Mouse (Mus musculus): ENCODE measurements around the gene Esr1. TPM values are rescaled to one million over a fixed set of nuclear protein-coding genes. Genes with fewer than 3 reads are reported as not detected.

Esr1 gene
- polyA plus RNA-seq, 1 experiment from 2014 or later = 1.2 TPM

- Histone ChIP-seq H3K36me3 (ENCODE audit: inconsistent target) (no peaks in the 10 kb centered on the region), H3K27ac (no peak overlapping the region), H3K4me3 (ENCODE audit: inconsistent target) (no peak overlapping the region), H3K79me2 (ENCODE audit: inconsistent target) (no peaks in the 10 kb centered on the region)
- WGBS (ENCODE audit: missing documents) = 90% methylated on average over 2 of the region's 2 CpGs
Observed at GRCm38 (mm10) chr10:4983919-4984318, 372.5 kb downstream of the Esr1 start.

- 60% methylated on average over 3 of the region's 3 CpGs for WGBS (ENCODE audit: missing documents)
- H3K79me2 ChIP-seq (ENCODE audit: inconsistent target) = no peaks in the 10 kb centered on the region
- H3K27ac ChIP-seq = no peak overlapping the region
- H3K4me3 ChIP-seq (ENCODE audit: inconsistent target) = no peak overlapping the region
- no peaks in the 10 kb centered on the region for H3K36me3 ChIP-seq (ENCODE audit: inconsistent target)
Observed at GRCm38 (mm10) chr10:4993802-4994201, 382.4 kb downstream of the Esr1 start.

GRCm38 (mm10) chr10:4996592-4996991 is 385.2 kb downstream of the Esr1 start:
- 86% methylated on average over 3 of the region's 3 CpGs for WGBS (ENCODE audit: missing documents)
- H3K4me3 ChIP-seq (ENCODE audit: inconsistent target) = no peak overlapping the region
- no peaks in the 10 kb centered on the region for H3K79me2 ChIP-seq (ENCODE audit: inconsistent target)
- H3K27ac ChIP-seq = no peak overlapping the region
- no peaks in the 10 kb centered on the region for H3K36me3 ChIP-seq (ENCODE audit: inconsistent target)

GRCm38 (mm10) chr10:5008795-5009366 is 397.5 kb downstream of the Esr1 start:
- WGBS (ENCODE audit: missing documents) = 84% methylated on average over 8 of the region's 8 CpGs
- Histone ChIP-seq H3K79me2 (ENCODE audit: inconsistent target) (no peaks in the 10 kb centered on the region), H3K4me3 (ENCODE audit: inconsistent target) (no peak overlapping the region), H3K36me3 (ENCODE audit: inconsistent target) (no peaks in the 10 kb centered on the region), H3K27ac (no peak overlapping the region)

GRCm38 (mm10) chr10:5012004-5012403 is 400.6 kb downstream of the Esr1 start:
- Histone ChIP-seq H3K79me2 (ENCODE audit: inconsistent target) (no peaks in the 10 kb centered on the region), H3K27ac (no peak overlapping the region), H3K4me3 (ENCODE audit: inconsistent target) (no peak overlapping the region), H3K36me3 (ENCODE audit: inconsistent target) (no peaks in the 10 kb centered on the region)

DNA sequence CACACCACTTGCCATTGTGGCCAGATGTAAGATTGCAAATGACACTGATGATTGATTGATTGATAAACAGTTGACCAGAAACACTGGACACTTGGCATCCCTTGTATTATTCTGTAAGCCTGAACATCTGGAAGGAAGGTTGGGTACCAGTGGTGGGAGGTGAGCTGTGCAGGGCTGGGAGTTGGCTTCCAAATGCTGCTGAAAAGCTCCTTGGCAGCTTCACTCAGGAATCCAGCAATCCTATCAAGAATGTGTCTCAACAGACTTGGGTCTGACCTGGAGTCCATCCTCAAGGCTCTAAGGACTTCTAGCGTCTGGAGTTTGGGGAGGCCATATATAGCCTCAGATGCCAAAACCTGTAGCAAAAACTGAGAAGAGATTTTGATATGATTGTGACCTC is 403.6 kb downstream of the Esr1 start:
- Histone ChIP-seq H3K27ac (no peak overlapping the region), H3K36me3 (ENCODE audit: inconsistent target) (no peaks in the 10 kb centered on the region), H3K79me2 (ENCODE audit: inconsistent target) (no peaks in the 10 kb centered on the region), H3K4me3 (ENCODE audit: inconsistent target) (no peak overlapping the region)
- WGBS (ENCODE audit: missing documents) = 100% methylated on average over 1 of the region's 1 CpGs

DNA sequence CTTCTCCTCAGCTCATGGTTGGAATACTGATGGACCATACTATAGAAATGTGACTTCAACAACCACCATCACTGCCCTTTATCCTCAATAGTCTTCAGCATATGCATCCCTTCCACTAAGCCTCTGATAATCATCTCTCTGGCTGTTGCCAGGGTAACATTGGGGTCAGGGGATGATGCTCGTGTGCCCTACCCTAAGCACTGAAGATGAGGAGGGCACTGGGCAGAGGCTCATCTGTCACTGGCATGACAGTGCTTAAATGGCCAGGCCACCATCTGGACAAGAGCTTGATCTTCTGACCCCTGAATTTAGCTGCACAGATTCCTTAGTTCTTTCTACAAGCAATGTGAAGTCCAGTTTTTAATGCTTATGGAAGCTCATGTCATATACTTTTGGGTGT is 405.8 kb downstream of the Esr1 start:
- Histone ChIP-seq H3K79me2 (ENCODE audit: inconsistent target) (no peaks in the 10 kb centered on the region), H3K4me3 (ENCODE audit: inconsistent target) (no peak overlapping the region), H3K27ac (no peak overlapping the region), H3K36me3 (ENCODE audit: inconsistent target) (0 out of 2 replicates have a peak, but pooled peaks cover 5% of the 10 kb centered on the region)
- 90% methylated on average over 1 of the region's 1 CpGs for WGBS (ENCODE audit: missing documents)

GRCm38 (mm10) chr10:5025906-5026305 is 414.5 kb downstream of the Esr1 start:
- Histone ChIP-seq H3K36me3 (ENCODE audit: inconsistent target) (peaks cover 5% of the 10 kb centered on the region; the same call in 1 of the 2 replicates), H3K27ac (no peak overlapping the region), H3K4me3 (ENCODE audit: inconsistent target) (no peak overlapping the region), H3K79me2 (ENCODE audit: inconsistent target) (no peaks in the 10 kb centered on the region)
- 100% methylated on average over 4 of the region's 4 CpGs for WGBS (ENCODE audit: missing documents)

DNA sequence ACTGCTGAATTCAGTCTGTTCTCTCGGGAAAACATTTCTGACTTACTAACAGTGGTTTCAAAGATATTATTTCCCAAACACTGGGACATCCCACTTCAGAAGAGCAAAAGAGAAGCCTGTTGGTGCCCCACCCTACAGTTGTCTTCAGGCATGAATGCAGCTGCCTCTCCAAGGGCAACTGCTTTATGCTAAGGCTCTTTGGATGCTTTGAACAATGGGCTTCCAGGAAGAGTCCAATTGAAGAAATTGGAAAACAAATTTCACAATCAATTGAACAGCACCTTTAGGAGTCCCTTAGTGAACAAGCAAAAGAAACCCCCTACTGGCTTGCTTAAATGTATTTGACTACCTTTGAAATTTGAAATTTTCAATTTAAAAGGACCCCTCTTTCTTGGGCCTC is 415.8 kb downstream of the Esr1 start:
- Histone ChIP-seq H3K36me3 (ENCODE audit: inconsistent target) (peaks cover 11% of the 10 kb centered on the region; the same call in 1 of the 2 replicates), H3K4me3 (ENCODE audit: inconsistent target) (no peak overlapping the region), H3K79me2 (ENCODE audit: inconsistent target) (no peaks in the 10 kb centered on the region), H3K27ac (no peak overlapping the region)
- WGBS (ENCODE audit: missing documents) = 100% methylated on average over 1 of the region's 1 CpGs

DNA sequence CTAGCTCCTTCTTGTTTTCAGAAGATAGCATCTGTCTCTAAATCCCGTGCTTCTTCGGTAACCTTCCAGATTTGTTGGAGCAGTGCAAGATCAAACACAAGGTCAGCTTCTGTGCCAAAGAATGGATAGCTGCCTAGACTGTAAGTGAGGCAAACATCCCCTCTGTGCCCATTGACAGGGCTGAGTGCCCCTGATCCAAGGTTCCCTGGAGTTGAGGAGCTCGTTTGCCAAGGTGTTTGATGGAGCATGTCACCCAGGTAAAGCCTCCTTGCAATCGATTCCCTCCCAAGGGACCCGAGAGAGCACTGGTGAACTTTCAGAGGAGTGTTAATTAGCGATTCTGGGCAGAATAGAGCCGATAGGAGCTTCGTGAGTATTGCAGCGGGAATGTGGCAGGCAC is 416.9 kb downstream of the Esr1 start:
- Histone ChIP-seq H3K36me3 (ENCODE audit: inconsistent target) (peaks cover 22% of the 10 kb centered on the region; the same call in 1 of the 2 replicates), H3K79me2 (ENCODE audit: inconsistent target) (no peaks in the 10 kb centered on the region), H3K4me3 (ENCODE audit: inconsistent target) (no peak overlapping the region), H3K27ac (no peak overlapping the region)
- 99% methylated on average over 8 of the region's 9 CpGs for WGBS (ENCODE audit: missing documents)

DNA sequence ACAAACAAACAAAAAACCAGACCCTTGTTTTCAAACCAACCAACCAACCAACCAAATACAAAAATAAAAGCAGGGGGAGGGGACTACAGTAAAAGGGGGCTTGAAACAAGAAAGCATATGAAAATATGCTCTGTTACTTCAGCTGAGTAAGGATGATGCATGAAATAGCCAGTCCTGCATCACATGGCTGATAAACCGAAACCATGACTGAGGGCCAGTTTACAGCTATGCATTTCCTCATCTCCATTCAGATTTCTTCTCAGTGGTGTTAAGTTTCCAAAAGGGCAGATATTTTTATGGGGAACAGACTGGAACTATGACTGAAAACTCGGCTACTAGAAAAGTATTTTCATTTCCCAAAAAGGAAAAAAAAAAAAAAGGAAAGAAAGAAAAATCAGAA is 417.8 kb downstream of the Esr1 start:
- 100% methylated on average over 2 of the region's 2 CpGs for WGBS (ENCODE audit: missing documents)
- Histone ChIP-seq H3K27ac (no peak overlapping the region), H3K36me3 (ENCODE audit: inconsistent target) (peaks cover 22% of the 10 kb centered on the region; the same call in 1 of the 2 replicates), H3K79me2 (ENCODE audit: inconsistent target) (no peaks in the 10 kb centered on the region), H3K4me3 (ENCODE audit: inconsistent target) (no peak overlapping the region)

DNA sequence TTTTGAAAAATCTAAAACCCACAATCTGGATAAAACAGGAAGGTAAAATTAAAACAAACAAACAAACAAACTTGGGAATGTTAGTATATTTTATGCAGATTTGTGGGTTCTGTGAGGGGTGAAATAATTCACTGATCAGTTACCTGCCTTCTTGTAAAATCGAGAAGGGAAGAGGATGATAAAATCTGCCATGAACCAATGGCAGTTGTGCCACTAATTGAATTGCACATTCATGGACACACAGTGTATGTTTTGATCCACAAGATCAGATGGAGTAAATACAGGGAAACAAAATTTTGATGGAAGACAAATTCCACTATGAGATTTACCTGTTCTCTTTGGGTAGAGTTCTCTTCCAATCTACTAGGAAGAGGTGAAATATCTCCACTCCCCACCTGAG is 418.5 kb downstream of the Esr1 start:
- Histone ChIP-seq H3K79me2 (ENCODE audit: inconsistent target) (no peaks in the 10 kb centered on the region), H3K27ac (no peak overlapping the region), H3K4me3 (ENCODE audit: inconsistent target) (no peak overlapping the region), H3K36me3 (ENCODE audit: inconsistent target) (peaks cover 22% of the 10 kb centered on the region; the same call in 1 of the 2 replicates)
- WGBS (ENCODE audit: missing documents) = 100% methylated on average over 1 of the region's 1 CpGs

GRCm38 (mm10) chr10:5032192-5033048 is 421.0 kb downstream of the Esr1 start:
- no peak overlapping the region for H3K4me3 ChIP-seq (ENCODE audit: inconsistent target)
- 94% methylated on average over 15 of the region's 15 CpGs for WGBS (ENCODE audit: missing documents)
- H3K36me3 ChIP-seq (ENCODE audit: inconsistent target) = peaks cover 37% of the 10 kb centered on the region; the same call in 1 of the 2 replicates
- no peak overlapping the region for H3K27ac ChIP-seq
- H3K79me2 ChIP-seq (ENCODE audit: inconsistent target) = no peaks in the 10 kb centered on the region

DNA sequence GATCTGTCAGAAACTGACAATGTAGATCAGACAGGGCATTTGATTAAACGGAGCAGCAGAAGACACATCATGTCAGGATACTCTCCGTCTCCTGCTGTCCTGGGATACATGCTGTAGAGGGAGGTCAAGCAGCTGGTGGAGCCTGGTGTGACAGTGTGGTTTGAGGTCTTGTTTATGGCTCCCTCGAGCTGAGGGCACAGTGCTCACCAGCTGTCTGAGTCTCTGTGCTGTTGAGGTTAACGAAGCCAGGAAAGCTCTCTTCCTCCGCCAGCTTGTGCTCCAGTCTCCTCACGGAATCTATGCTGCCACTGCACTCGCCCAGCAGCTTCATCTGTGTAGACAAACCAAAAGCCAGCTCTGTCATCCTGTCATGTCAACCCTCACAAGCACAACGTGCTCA is 429.9 kb downstream of the Esr1 start:
- Histone ChIP-seq H3K79me2 (ENCODE audit: inconsistent target) (no peaks in the 10 kb centered on the region), H3K36me3 (ENCODE audit: inconsistent target) (peaks cover 26% of the 10 kb centered on the region; the same call in 1 of the 2 replicates), H3K27ac (no peak overlapping the region), H3K4me3 (ENCODE audit: inconsistent target) (no peak overlapping the region)
- 95% methylated on average over 8 of the region's 8 CpGs for WGBS (ENCODE audit: missing documents)

- 37% methylated on average over 8 of the region's 8 CpGs for WGBS (ENCODE audit: missing documents)
- H3K36me3 ChIP-seq (ENCODE audit: inconsistent target) = peaks cover 33% of the 10 kb centered on the region; the same call in 1 of the 2 replicates
- H3K4me3 ChIP-seq (ENCODE audit: inconsistent target) = no peak overlapping the region
- no peak overlapping the region for H3K27ac ChIP-seq
- H3K79me2 ChIP-seq (ENCODE audit: inconsistent target) = no peaks in the 10 kb centered on the region
Observed at GRCm38 (mm10) chr10:5044481-5044880, 433.1 kb downstream of the Esr1 start.
